Mouse (Mus musculus): ENCODE measurements around the gene Rhox6. TPM values are rescaled to one million over a fixed set of nuclear protein-coding genes. Genes with fewer than 3 reads are reported as not detected.
"Not testable (repeated sequence)": the region's sequence is repeated elsewhere in the genome, so short reads cannot be mapped to it uniquely, and the experiment has no call there.

The Rhox6 gene
- polyA plus RNA-seq (2017; shearing (Covaris generic)): not detected

- ATAC-seq: not testable (repeated sequence)
These were observed at the start of gene Rhox6 for GRCm38 (mm10) chrX:37826610-37827009. Rhox6 (plus strand) TSS chrX:37826910.

- ATAC-seq: no peak
These were observed 19.2 kb upstream of the Rhox6 start for GRCm38 (mm10) chrX:37807286-37808080.

GRCm38 (mm10) chrX:37809396-37809795 is 17.3 kb upstream of the Rhox6 start:
- ATAC-seq: no peak

GRCm38 (mm10) chrX:37811179-37811578 is 15.5 kb upstream of the Rhox6 start:
- ATAC-seq: no peak

GRCm38 (mm10) chrX:37815665-37816064 is 11.0 kb upstream of the Rhox6 start:
- no peak for ATAC-seq

- ATAC-seq: not testable (repeated sequence)
These were observed 4.7 kb downstream of the Rhox6 start, which contains the start of gene Rhox7a for GRCm38 (mm10) chrX:37831386-37831785. Rhox7a (plus strand) TSS chrX:37831686.

- ATAC-seq: no peak
These were observed 44.9 kb downstream of the Rhox6 start for GRCm38 (mm10) chrX:37871641-37872040.

GRCm38 (mm10) chrX:37878844-37879243 is 52.1 kb downstream of the Rhox6 start, which contains the start of gene Rhox8:
Rhox8 (minus strand) TSS chrX:37878944.
- ATAC-seq: no peak

Other genes with a start within 250 kb of the Rhox6 start
- not detected for gene Rhox3f, start 245.9 kb upstream of the Rhox6 start, polyA plus RNA-seq (2017; shearing (Covaris generic))
- not detected for gene Rhox4f, start 219.2 kb upstream of the Rhox6 start, polyA plus RNA-seq (2017; shearing (Covaris generic))
- gene Rhox3g, start 198.3 kb upstream of the Rhox6 start, polyA plus RNA-seq (2017; shearing (Covaris generic)): not detected
- not detected for gene Rhox2g, start 183.4 kb upstream of the Rhox6 start, polyA plus RNA-seq (2017; shearing (Covaris generic))
- not detected for gene Rhox4g, start 175.6 kb upstream of the Rhox6 start, polyA plus RNA-seq (2017; shearing (Covaris generic))
- gene Rhox3h, start 158.1 kb upstream of the Rhox6 start, polyA plus RNA-seq (2017; shearing (Covaris generic)): not detected
- not detected for gene Rhox2h, start 153.6 kb upstream of the Rhox6 start, polyA plus RNA-seq (2017; shearing (Covaris generic))
- gene Rhox5, start 22.1 kb upstream of the Rhox6 start, polyA plus RNA-seq (2017; shearing (Covaris generic)): not detected
- not detected for gene Rhox7a, start 4.8 kb downstream of the Rhox6 start, polyA plus RNA-seq (2017; shearing (Covaris generic))
- gene Rhox8, start 52.0 kb downstream of the Rhox6 start, polyA plus RNA-seq (2017; shearing (Covaris generic)): under 1 TPM in 2 of 3 experiments, not detected in 1; 0.28 to 0.30 TPM
- not detected for gene Rhox7b, start 70.3 kb downstream of the Rhox6 start, polyA plus RNA-seq (2017; shearing (Covaris generic))
- gene Rhox9, start 74.9 kb downstream of the Rhox6 start, polyA plus RNA-seq (2017; shearing (Covaris generic)): not detected
- not detected for gene Btg1-ps1, start 191.9 kb downstream of the Rhox6 start, polyA plus RNA-seq (2017; shearing (Covaris generic))
- not detected for gene Btg1-ps2, start 216.2 kb downstream of the Rhox6 start, polyA plus RNA-seq (2017; shearing (Covaris generic))
- gene Rhox10, start 239.6 kb downstream of the Rhox6 start, polyA plus RNA-seq (2017; shearing (Covaris generic)): not detected

Measured in inflammation-experienced regulatory T-cells, adult 6 months (primary cell).